Mouse (Mus musculus) hindbrain, embryonic 11.5 days (tissue): ENCODE data around the gene Zfp692. TPM values are rescaled to one million over a fixed set of nuclear protein-coding genes. Genes with fewer than 3 reads are reported as not detected.

Source experiments
- ATAC-seq: fragments of 200-750 bp; cut with Nextera tagmentation; 2 replicates; pipeline ENCODE4 v1.8.0; 2017; ENCODE audit warnings: mild to moderate bottlenecking, moderate TSS enrichment, moderate library complexity; ENCODE audit not compliant: low FRiP score
- DNase-seq: peaks from one replicate; pipeline ENCODE4 v3.0.0-alpha.2; 2015; ENCODE audit warnings: low spot score
- H3K27ac ChIP-seq: fragments of 300-500 bp; sonication (generic); 2 replicates; pipeline ENCODE4 v1.5.1; 2014; ENCODE audit warnings: mild to moderate bottlenecking, low read depth, low read length
- H3K27me3 ChIP-seq: fragments of 300-500 bp; sonication (generic); 2 replicates; pipeline ENCODE4 v1.6.1; 2014; ENCODE audit warnings: mild to moderate bottlenecking, low read length, moderate library complexity, mixed read lengths; ENCODE audit not compliant: control insufficient read depth, insufficient read depth
- H3K36me3 ChIP-seq: fragments of 300-500 bp; sonication (generic); 2 replicates; pipeline ENCODE4 v1.6.1; 2014; ENCODE audit warnings: mild to moderate bottlenecking, low read length, moderate library complexity, mixed read lengths; ENCODE audit not compliant: control insufficient read depth, insufficient read depth
- H3K4me1 ChIP-seq: fragments of 300-500 bp; sonication (generic); replicated peaks from 2 replicates; pipeline ENCODE4 v1.6.1; 2014; ENCODE audit warnings: low read length, mixed read lengths; ENCODE audit not compliant: control insufficient read depth, insufficient read depth
- H3K4me2 ChIP-seq: fragments of 300-500 bp; sonication (generic); replicated peaks from 2 replicates; pipeline ENCODE4 v1.6.1; 2014; ENCODE audit warnings: mild to moderate bottlenecking, low read depth, low read length
- H3K4me3 ChIP-seq: fragments of 300-500 bp; sonication (generic); 2 replicates; pipeline ENCODE4 v1.5.1; 2014; ENCODE audit warnings: low read depth, low read length
- H3K9ac ChIP-seq: fragments of 300-500 bp; sonication (generic); 2 replicates; pipeline ENCODE4 v1.6.1; 2014; ENCODE audit warnings: low read depth, low read length
- H3K9me3 ChIP-seq: fragments of 300-500 bp; sonication (generic); 2 replicates; pipeline ENCODE4 v1.6.1; 2016; ENCODE audit warnings: low read length; ENCODE audit not compliant: control insufficient read depth
- WGBS: fragments of 180-500 bp; shearing (Covaris S2); extraction: QIAGEN DNeasy Blood & Tissue Kit; methylation state at CpG from one replicate; pipeline ENCODE4 v1.1.7; 2014; 5-methylcytosine and 5-hydroxymethylcytosine counted together
- polyA plus RNA-seq: library from polyadenylated mRNA; unstranded; fragments of >200 nt; fragmentation: Nextera tagmentation; extraction: Ambion mirVana; gene quantifications from 2 replicates; pipeline ENCODE4 v1.2.1, GENCODE M21; 2014

Gene Zfp692
- 12.5 and 15.5 TPM in 2 replicates for polyA plus RNA-seq

DNA sequence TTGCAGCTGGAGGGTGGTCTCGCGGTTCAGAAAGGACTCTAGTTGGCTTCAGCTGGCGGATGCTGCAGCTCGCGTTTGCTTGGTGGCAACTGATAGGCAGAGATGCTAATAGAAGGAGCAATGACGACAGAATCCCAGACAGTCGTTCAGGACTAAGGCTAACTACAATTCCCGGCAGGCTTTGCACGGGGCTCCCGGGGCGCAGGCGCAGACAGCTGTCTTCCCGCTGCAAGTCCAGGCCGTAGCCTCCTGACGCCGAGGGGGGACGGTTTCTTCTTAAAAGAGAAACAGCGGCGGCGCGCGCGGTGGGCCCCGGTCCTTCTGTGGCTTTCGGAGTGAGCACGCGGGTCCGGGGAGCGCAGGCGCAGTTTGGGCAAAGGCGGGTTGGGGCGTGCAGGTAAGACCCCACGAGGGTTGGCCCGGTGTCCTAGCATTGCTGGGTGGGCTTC lies at the start of gene Zfp692:
Gene Zfp692 (plus strand): TSS at position 210 of the 449 bp plus-strand sequence.
- Histone ChIP-seq H3K36me3 (no peaks in the 10 kb centered on the region), H3K4me2 (peak within 1 kb of the TSS; percentile 69), H3K9ac (peak within 1 kb of the TSS; percentile 53), H3K27me3 (no peaks in the 10 kb centered on the region), H3K4me1 (no peaks in the 10 kb centered on the region), H3K27ac (peak within 1 kb of the TSS; percentile 56), H3K4me3 (peak within 1 kb of the TSS; percentile 45), H3K9me3 (no peaks in the 10 kb centered on the region)
- ATAC-seq (peak; percentile 79), DNase-seq (peak; percentile 97)
- WGBS = under 1% methylated on average over 34 of the region's 34 CpGs

DNA sequence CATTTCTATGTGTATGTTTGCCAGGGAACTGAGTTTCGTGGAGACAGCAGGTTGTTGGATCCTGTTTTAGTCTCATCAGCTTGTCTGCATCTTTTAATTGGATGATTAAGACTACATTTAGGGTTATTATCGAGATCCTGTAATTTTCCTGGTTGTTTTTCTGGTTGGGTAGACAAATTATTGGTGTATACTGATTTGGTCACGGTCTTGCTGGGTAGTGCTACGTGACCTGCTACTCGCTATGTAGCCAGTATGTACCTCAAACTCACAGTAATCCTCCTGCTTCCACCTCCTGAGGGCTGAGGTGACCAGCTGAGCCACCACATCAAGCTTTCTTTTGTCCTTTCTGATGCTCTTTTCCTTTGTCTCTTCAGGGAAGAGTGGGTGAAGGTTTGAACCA lies 49.1 kb upstream of the Zfp692 start:
- no peaks in the 10 kb centered on the region for H3K9me3 ChIP-seq
- H3K4me2 ChIP-seq = no peak overlapping the region
- H3K36me3 ChIP-seq = no peaks in the 10 kb centered on the region
- ATAC-seq = no peak
- no peak overlapping the region for H3K9ac ChIP-seq
- no peak overlapping the region for H3K4me3 ChIP-seq
- H3K27ac ChIP-seq = no peak overlapping the region
- 90% methylated on average over 5 of the region's 5 CpGs for WGBS
- no peaks in the 10 kb centered on the region for H3K27me3 ChIP-seq
- DNase-seq = no peak
- no peaks in the 10 kb centered on the region for H3K4me1 ChIP-seq

GRCm38 (mm10) chr11:58260156-58260555 lies 46.7 kb upstream of the Zfp692 start:
- Histone ChIP-seq H3K9me3 (no peaks in the 10 kb centered on the region), H3K4me3 (no peak overlapping the region), H3K4me2 (no peak overlapping the region), H3K4me1 (no peaks in the 10 kb centered on the region), H3K27me3 (no peaks in the 10 kb centered on the region), H3K27ac (no peak overlapping the region), H3K9ac (no peak overlapping the region), H3K36me3 (no peaks in the 10 kb centered on the region)
- 93% methylated on average over 4 of the region's 4 CpGs for WGBS
- ATAC-seq (no peak), DNase-seq (no peak)

DNA sequence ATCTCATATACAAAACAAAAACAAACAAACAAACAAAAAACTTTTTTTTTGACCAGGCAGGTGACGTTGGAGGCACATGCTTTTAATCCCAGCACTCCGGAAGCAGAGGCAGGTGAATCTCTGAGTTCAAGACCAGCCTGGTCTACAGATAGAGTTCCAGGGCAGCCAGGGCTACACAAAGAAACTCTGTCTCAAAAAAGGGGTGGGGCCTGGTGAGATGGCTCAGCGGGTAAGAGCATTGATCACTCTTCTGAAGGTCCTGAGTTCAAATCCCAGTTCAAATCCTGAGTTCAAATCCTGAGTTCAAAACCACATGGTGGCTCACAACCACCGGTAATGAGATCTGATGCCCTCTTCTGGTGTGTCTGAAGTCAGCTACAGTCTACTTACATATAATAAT lies 45.0 kb upstream of the Zfp692 start:
- ATAC-seq (no peak), DNase-seq (no peak)
- no peaks in the 10 kb centered on the region for H3K9me3 ChIP-seq
- H3K27me3 ChIP-seq = no peaks in the 10 kb centered on the region
- H3K9ac ChIP-seq = no peak overlapping the region
- no peak overlapping the region for H3K4me2 ChIP-seq
- WGBS = 92% methylated on average over 4 of the region's 4 CpGs
- H3K4me1 ChIP-seq = no peaks in the 10 kb centered on the region
- no peak overlapping the region for H3K27ac ChIP-seq
- H3K4me3 ChIP-seq = no peak overlapping the region
- H3K36me3 ChIP-seq = no peaks in the 10 kb centered on the region

GRCm38 (mm10) chr11:58262336-58262735 lies 44.5 kb upstream of the Zfp692 start:
- Histone ChIP-seq H3K9ac (no peak overlapping the region), H3K4me3 (no peak overlapping the region), H3K9me3 (no peaks in the 10 kb centered on the region), H3K27me3 (no peaks in the 10 kb centered on the region), H3K36me3 (no peaks in the 10 kb centered on the region), H3K4me1 (no peaks in the 10 kb centered on the region), H3K27ac (no peak overlapping the region), H3K4me2 (no peak overlapping the region)
- ATAC-seq = no peak
- no peak for DNase-seq
- 91% methylated on average over 3 of the region's 3 CpGs for WGBS

DNA sequence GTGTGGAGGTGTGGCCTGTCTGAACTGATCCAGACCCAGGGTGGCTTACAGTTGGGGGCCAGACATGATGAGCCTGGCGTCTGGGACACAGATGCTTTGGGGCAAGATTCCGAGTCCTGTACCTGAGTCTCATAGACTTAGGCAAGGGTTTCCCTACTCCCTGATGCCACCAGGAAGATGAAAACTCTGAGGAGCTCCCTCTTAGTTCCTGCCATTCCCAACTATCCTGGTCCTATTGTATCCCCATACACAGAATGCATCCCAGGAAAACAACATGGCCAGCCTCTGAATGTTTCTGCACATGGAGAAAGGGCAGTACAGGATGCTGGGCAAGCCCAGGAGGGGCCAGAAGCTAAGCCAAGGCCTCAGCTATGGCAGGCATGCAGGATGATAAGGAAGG lies 43.4 kb upstream of the Zfp692 start:
- Histone ChIP-seq H3K27me3 (no peaks in the 10 kb centered on the region), H3K9ac (no peak overlapping the region), H3K27ac (no peak overlapping the region), H3K4me2 (no peak overlapping the region), H3K36me3 (no peaks in the 10 kb centered on the region), H3K4me3 (no peak overlapping the region), H3K4me1 (no peaks in the 10 kb centered on the region), H3K9me3 (no peaks in the 10 kb centered on the region)
- no peak for DNase-seq
- WGBS = 79% methylated on average over 2 of the region's 2 CpGs
- ATAC-seq = no peak

DNA sequence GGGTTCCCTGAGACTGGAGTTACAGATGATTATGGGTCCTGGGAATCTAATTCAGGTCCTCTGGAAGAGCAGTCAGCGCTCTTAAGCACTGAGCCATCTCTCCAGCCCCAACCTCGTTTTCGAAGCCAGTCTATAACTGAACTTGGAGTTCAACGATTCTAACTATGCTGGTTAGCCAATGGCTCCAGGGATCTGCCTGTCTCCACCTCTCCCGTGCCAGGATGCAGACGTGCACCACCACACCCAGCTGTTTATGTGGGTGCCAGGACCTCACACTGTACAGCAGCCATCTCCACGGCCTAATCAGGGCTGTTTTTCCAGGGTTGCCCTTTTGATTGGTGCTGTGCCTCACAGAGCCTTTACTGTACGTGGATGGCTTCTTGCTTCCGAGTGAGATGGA lies 42.3 kb upstream of the Zfp692 start:
- H3K4me2 ChIP-seq = no peak overlapping the region
- no peaks in the 10 kb centered on the region for H3K36me3 ChIP-seq
- no peak overlapping the region for H3K27ac ChIP-seq
- no peaks in the 10 kb centered on the region for H3K4me1 ChIP-seq
- 82% methylated on average over 9 of the region's 9 CpGs for WGBS
- no peak overlapping the region for H3K9ac ChIP-seq
- H3K4me3 ChIP-seq = no peak overlapping the region
- DNase-seq (no peak), ATAC-seq (no peak)
- no peaks in the 10 kb centered on the region for H3K27me3 ChIP-seq
- no peaks in the 10 kb centered on the region for H3K9me3 ChIP-seq

- H3K36me3 ChIP-seq = no peaks in the 10 kb centered on the region
- H3K27me3 ChIP-seq = no peaks in the 10 kb centered on the region
- no peaks in the 10 kb centered on the region for H3K4me1 ChIP-seq
- no peaks in the 10 kb centered on the region for H3K9me3 ChIP-seq
- DNase-seq (no peak), ATAC-seq (no peak)
- no peak overlapping the region for H3K9ac ChIP-seq
- H3K4me3 ChIP-seq = no peak overlapping the region
- H3K27ac ChIP-seq = no peak overlapping the region
- no peak overlapping the region for H3K4me2 ChIP-seq
- WGBS = 88% methylated on average over 3 of the region's 3 CpGs
These were observed 38.6 kb upstream of the Zfp692 start for GRCm38 (mm10) chr11:58268285-58268684.

- ATAC-seq = no peak
- Histone ChIP-seq H3K4me3 (no peak within 1 kb of the TSS), H3K27me3 (no peaks in the 10 kb centered on the region), H3K4me2 (no peak within 1 kb of the TSS), H3K9ac (no peak within 1 kb of the TSS), H3K27ac (no peak within 1 kb of the TSS), H3K4me1 (no peaks in the 10 kb centered on the region), H3K9me3 (no peaks in the 10 kb centered on the region), H3K36me3 (no peaks in the 10 kb centered on the region)
- no peak for DNase-seq
- WGBS = 56% methylated on average over 2 of the region's 2 CpGs
These were observed 32.3 kb upstream of the Zfp692 start, which contains the start of gene 4930438A08Rik for GRCm38 (mm10) chr11:58274572-58274971. Gene 4930438A08Rik (plus strand): TSS chr11:58274799.
